Mouse (Mus musculus): Measurements from ENCODE around the gene Fgd6. TPM values are rescaled to one million over a fixed set of nuclear protein-coding genes. Genes with fewer than 3 reads are reported as not detected.

Fgd6 gene
- polyA plus RNA-seq, 1 experiment: 2.3 TPM

GRCm38 (mm10) chr10:94142427-94142826 is 106.6 kb downstream of the Fgd6 start:
- no peak for TF ChIP-seq POLR2A (IDR thresholded peaks at IDR 0.05; ENCODE audit: low read depth, low read length)
- no peak for TF ChIP-seq CTCF (conservative IDR thresholded peaks at IDR 0.05; ENCODE audit: insufficient read depth, insufficient read length, low read depth, low read length)
- H3K36me3 ChIP-seq (ENCODE audit: control insufficient read depth, insufficient read depth, low read length): no peaks in the 10 kb centered on the region
- no peaks in the 10 kb centered on the region for H3K27me3 ChIP-seq (replicated peaks; ENCODE audit: control insufficient read depth, insufficient read depth, low read length)
- 93% methylated on average over 3 of the region's 3 CpGs for WGBS
- no peak for DNase-seq
- H3K27ac ChIP-seq (ENCODE audit: insufficient read depth, low read depth, low read length): no peak overlapping the region
- H3K4me3 ChIP-seq (ENCODE audit: insufficient read depth, low read depth, low read length): no peak overlapping the region
- peaks cover 6% of the 10 kb centered on the region; the same call in 1 of the 2 replicates for H3K4me1 ChIP-seq (ENCODE audit: control insufficient read depth, insufficient read depth, low read length)

DNA sequence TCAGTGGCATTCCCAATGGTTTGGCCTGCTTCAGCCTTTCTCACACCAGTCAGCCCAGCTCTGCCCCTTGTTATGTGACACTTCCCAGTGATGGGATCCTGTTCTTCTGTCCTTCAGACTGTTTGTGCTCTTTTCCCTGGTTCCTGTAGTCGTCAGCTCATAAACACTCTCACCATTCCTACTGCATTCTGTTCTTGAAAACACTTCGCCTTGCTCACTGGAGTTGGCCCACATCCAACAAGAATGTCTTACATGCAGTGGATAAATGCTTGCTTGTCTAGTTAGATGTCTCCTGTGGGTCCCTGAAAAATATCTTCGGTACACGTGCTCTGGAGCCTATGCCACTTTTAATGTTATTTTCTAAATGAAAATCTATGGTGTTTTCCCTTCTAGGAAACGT is 108.8 kb downstream of the Fgd6 start:
- no peaks in the 10 kb centered on the region for H3K36me3 ChIP-seq (ENCODE audit: control insufficient read depth, insufficient read depth, low read length)
- H3K4me3 ChIP-seq (ENCODE audit: insufficient read depth, low read depth, low read length): no peak overlapping the region
- no peak overlapping the region for H3K27ac ChIP-seq (ENCODE audit: insufficient read depth, low read depth, low read length)
- WGBS: 68% methylated on average over 5 of the region's 5 CpGs
- no peak for DNase-seq
- peaks cover 7% of the 10 kb centered on the region; the same call in 1 of the 2 replicates for H3K4me1 ChIP-seq (ENCODE audit: control insufficient read depth, insufficient read depth, low read length)
- TF ChIP-seq POLR2A (IDR thresholded peaks at IDR 0.05; ENCODE audit: low read depth, low read length): no peak
- H3K27me3 ChIP-seq (replicated peaks; ENCODE audit: control insufficient read depth, insufficient read depth, low read length): no peaks in the 10 kb centered on the region

DNA sequence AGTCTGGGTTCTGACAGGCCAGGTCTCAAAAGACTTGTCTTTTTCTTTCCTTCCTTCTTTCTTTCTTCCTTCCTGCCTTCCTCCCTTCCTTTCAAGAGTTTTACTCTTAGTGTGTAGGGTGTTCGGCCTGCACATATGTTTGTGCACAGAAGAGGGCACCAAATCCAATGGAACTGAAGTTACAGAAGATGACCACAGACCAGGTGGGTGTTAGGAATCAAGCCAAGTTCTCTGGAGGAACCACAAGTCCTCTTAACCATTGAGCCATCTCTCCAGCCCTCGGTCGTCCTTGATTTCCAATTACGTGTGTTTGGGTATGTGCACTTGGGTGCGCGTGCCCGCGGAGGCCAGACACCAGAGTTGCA is 111.6 kb downstream of the Fgd6 start:
- no peaks in the 10 kb centered on the region for H3K27me3 ChIP-seq (replicated peaks; ENCODE audit: control insufficient read depth, insufficient read depth, low read length)
- WGBS: 6% methylated on average over 8 of the region's 8 CpGs
- DNase-seq: no peak
- peaks cover 9% of the 10 kb centered on the region for H3K4me1 ChIP-seq (ENCODE audit: control insufficient read depth, insufficient read depth, low read length)
- TF ChIP-seq POLR2A (IDR thresholded peaks at IDR 0.05; ENCODE audit: low read depth, low read length) (no peak), CTCF (conservative IDR thresholded peaks at IDR 0.05; ENCODE audit: insufficient read depth, insufficient read length, low read depth, low read length) (no peak)
- H3K4me3 ChIP-seq (ENCODE audit: insufficient read depth, low read depth, low read length): peak overlapping the region; percentile 76
- no peaks in the 10 kb centered on the region for H3K36me3 ChIP-seq (ENCODE audit: control insufficient read depth, insufficient read depth, low read length)
- H3K27ac ChIP-seq (ENCODE audit: insufficient read depth, low read depth, low read length): peak overlapping the region; percentile 80; the same call in 1 of the 2 replicates

DNA sequence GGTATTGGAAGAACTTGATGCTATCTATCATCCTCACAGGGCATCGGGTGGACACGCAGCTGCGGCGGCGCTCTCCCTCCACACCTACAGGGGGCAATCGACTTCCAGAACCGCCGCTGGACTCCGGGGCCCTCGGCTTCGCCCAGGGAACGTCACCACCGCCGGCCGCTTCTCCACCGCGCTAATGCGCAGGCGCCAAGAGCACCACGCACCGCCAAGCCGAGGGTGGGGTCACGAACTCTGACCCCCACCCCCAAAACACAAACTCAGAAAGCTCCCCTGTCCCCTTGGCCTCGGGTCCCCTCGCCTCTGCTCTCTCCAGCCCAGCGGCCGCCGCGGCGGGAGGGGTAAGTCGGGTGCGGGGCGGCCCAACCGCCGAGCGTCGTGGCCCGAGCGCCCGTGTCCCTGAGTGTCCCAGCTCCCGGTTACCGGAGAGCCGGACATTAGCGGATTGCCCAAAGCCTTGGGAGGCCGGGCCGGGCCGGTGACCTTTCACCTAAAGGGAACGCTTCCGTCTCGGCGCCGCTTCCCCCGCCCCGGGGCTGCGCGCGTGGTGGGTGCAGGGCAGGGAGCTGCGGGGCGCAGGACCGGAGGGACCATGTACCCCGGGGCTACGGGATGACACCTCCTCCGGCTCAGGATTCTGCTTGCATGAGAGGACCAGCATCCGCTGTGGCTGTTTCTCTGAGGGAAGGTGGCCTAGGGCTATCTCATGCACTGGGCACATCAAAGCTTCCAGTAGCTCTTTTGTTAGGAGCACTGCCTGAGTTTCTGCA is 112.1 kb downstream of the Fgd6 start, which contains the start of gene Nr2c1:
Gene Nr2c1, plus strand, starts transcription at position 268 of the 776 bp plus-strand sequence.
- peak; percentile 65 for TF ChIP-seq CTCF (conservative IDR thresholded peaks at IDR 0.05; ENCODE audit: insufficient read depth, insufficient read length, low read depth, low read length)
- no peak for TF ChIP-seq POLR2A (IDR thresholded peaks at IDR 0.05; ENCODE audit: low read depth, low read length)
- under 1% methylated on average over 64 of the region's 64 CpGs for WGBS
- no peaks in the 10 kb centered on the region for H3K36me3 ChIP-seq (ENCODE audit: control insufficient read depth, insufficient read depth, low read length)
- H3K27ac ChIP-seq (ENCODE audit: insufficient read depth, low read depth, low read length): peak within 1 kb of the TSS; percentile 80
- H3K4me3 ChIP-seq (ENCODE audit: insufficient read depth, low read depth, low read length): peak within 1 kb of the TSS; percentile 76
- H3K27me3 ChIP-seq (replicated peaks; ENCODE audit: control insufficient read depth, insufficient read depth, low read length): no peaks in the 10 kb centered on the region
- DNase-seq: peak; percentile 94
- peaks cover 9% of the 10 kb centered on the region for H3K4me1 ChIP-seq (ENCODE audit: control insufficient read depth, insufficient read depth, low read length)

- H3K27me3 ChIP-seq (replicated peaks; ENCODE audit: control insufficient read depth, insufficient read depth, low read length): no peaks in the 10 kb centered on the region
- DNase-seq: no peak
- 52% methylated on average over 4 of the region's 4 CpGs for WGBS
- peaks cover 9% of the 10 kb centered on the region for H3K4me1 ChIP-seq (ENCODE audit: control insufficient read depth, insufficient read depth, low read length)
- no peak overlapping the region for H3K27ac ChIP-seq (ENCODE audit: insufficient read depth, low read depth, low read length)
- H3K36me3 ChIP-seq (ENCODE audit: control insufficient read depth, insufficient read depth, low read length): no peaks in the 10 kb centered on the region
- TF ChIP-seq CTCF (conservative IDR thresholded peaks at IDR 0.05; ENCODE audit: insufficient read depth, insufficient read length, low read depth, low read length): no peak
- TF ChIP-seq POLR2A (IDR thresholded peaks at IDR 0.05; ENCODE audit: low read depth, low read length): no peak
- H3K4me3 ChIP-seq (ENCODE audit: insufficient read depth, low read depth, low read length): no peak overlapping the region
These were observed 115.7 kb downstream of the Fgd6 start for GRCm38 (mm10) chr10:94151488-94151887.

- no peak overlapping the region for H3K27ac ChIP-seq (ENCODE audit: insufficient read depth, low read depth, low read length)
- no peak for TF ChIP-seq POLR2A (IDR thresholded peaks at IDR 0.05; ENCODE audit: low read depth, low read length)
- no peak for TF ChIP-seq CTCF (conservative IDR thresholded peaks at IDR 0.05; ENCODE audit: insufficient read depth, insufficient read length, low read depth, low read length)
- H3K4me3 ChIP-seq (ENCODE audit: insufficient read depth, low read depth, low read length): no peak overlapping the region
- H3K27me3 ChIP-seq (replicated peaks; ENCODE audit: control insufficient read depth, insufficient read depth, low read length): no peaks in the 10 kb centered on the region
- H3K36me3 ChIP-seq (ENCODE audit: control insufficient read depth, insufficient read depth, low read length): no peaks in the 10 kb centered on the region
- H3K4me1 ChIP-seq (ENCODE audit: control insufficient read depth, insufficient read depth, low read length): peaks cover 2% of the 10 kb centered on the region
- DNase-seq: no peak
These were observed 118.0 kb downstream of the Fgd6 start for GRCm38 (mm10) chr10:94153841-94154240.

- H3K4me1 ChIP-seq (ENCODE audit: control insufficient read depth, insufficient read depth, low read length): no peaks in the 10 kb centered on the region
- no peak overlapping the region for H3K4me3 ChIP-seq (ENCODE audit: insufficient read depth, low read depth, low read length)
- TF ChIP-seq POLR2A (IDR thresholded peaks at IDR 0.05; ENCODE audit: low read depth, low read length) (no peak), CTCF (conservative IDR thresholded peaks at IDR 0.05; ENCODE audit: insufficient read depth, insufficient read length, low read depth, low read length) (no peak)
- H3K27ac ChIP-seq (ENCODE audit: insufficient read depth, low read depth, low read length): no peak overlapping the region
- 84% methylated on average over 6 of the region's 6 CpGs for WGBS
- H3K36me3 ChIP-seq (ENCODE audit: control insufficient read depth, insufficient read depth, low read length): peaks cover 1% of the 10 kb centered on the region; the same call in 1 of the 2 replicates
- DNase-seq: no peak
- no peaks in the 10 kb centered on the region for H3K27me3 ChIP-seq (replicated peaks; ENCODE audit: control insufficient read depth, insufficient read depth, low read length)
These were observed 123.2 kb downstream of the Fgd6 start for GRCm38 (mm10) chr10:94158962-94159361.
